Mouse (Mus musculus): ENCODE data around the gene Rcan2.

- TF ChIP-seq CTCF (IDR thresholded peaks at IDR 0.05; ENCODE audit: extremely low read depth, insufficient read length, insufficient replicate concordance, low read depth, low read length) (no peak), POLR2A (IDR thresholded peaks at IDR 0.05; ENCODE audit: low read depth, low read length) (no peak)
Observed at GRCm38 (mm10) chr17:43868808-43869207, 67.7 kb downstream of the Rcan2 start.
